Mouse (Mus musculus) frontal cortex, adult (tissue): Measurements from ENCODE around the gene Ttc13.
A peak's percentile ranks its signal among the peaks of the same experiment; 100 is the strongest.

ENCODE experiments used
- ATAC-seq: cut with Nextera tagmentation; 2 replicates; pipeline ENCODE4 v1.9.2; 2017; ENCODE audit warnings: mild to moderate bottlenecking, moderate library complexity, mixed read lengths; ENCODE audit not compliant: low TSS enrichment

Gene Ttc13

DNA sequence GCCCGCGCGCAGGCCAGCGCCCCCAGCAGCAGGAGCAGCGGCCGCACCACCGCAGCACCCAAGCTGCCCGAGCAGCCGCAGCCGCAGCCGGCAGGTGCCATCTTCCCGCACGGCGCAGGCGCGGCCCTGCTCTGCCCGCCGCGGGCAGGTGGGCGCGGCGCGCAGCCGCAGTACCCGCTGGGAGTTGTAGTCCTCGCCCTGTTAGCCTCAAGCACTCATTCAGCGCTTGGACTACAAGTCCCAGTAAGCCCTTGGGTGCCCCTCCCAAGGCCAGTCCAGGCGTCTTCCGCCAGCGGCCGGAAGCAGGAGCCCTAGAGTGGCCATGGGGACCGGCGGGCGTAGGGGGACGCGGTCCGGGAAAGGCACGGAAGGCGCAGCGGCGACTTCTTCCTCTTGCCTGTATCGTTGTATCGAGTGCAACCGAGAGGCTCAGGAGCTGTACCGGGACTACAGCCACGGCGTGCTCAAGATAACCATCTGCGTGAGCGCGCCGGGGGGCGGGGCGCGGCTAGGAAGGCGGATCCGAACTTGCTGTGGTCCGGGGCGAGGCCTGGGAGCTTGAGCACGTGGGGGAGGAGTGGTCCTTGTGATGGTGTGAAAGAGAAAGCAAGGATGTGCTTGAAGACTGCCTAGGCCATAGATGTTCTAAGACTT lies at the start of gene Ttc13, which contains the start of gene Arv1:
Gene Ttc13, minus strand, starts transcription at position 122 of the 654 bp plus-strand sequence.
Gene Arv1, plus strand, starts transcription at position 278 of the 654 bp plus-strand sequence.
- peak; percentile 99 for ATAC-seq

GRCm38 (mm10) chr8:124763061-124763460 lies 41.3 kb upstream of the Ttc13 start:
- ATAC-seq = no peak

DNA sequence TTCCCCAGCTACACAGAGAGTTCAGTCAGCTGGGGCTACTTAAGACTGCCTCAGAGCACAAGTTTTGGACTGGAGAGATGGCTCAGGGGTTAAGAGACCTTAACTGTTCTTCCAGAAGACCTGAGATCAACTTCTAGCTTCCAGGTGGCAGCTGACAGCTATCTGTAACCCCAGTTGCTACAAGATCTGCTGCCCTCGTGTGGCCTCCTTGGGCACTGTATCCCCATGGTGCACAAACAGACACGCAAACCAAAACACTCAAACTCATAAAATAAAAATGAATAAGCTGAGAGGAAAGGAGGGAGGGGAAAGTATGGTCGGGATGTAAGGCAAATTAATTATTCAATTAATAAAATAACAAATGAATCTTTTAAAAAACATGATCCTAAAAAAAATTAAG lies 36.8 kb upstream of the Ttc13 start:
- no peak for ATAC-seq

DNA sequence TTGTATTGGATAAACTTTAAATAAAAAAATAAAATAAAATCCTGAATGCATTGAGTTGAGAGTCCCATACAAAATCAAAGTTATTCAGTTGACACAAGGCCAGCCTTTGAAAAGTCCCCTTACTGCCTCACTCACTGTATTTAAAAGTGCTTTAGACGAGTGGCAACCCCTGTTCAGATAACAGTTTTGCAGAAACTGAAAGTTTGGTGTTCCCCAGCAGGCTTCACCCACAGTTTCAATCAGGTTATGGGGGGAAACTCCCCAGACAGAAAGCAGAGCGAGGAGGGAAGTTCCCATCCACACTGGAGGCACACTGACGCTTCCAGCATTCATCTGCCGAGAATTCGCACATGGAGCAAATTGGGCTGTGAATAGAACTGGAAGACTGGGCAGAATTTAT lies 34.8 kb upstream of the Ttc13 start:
- ATAC-seq = no peak

DNA sequence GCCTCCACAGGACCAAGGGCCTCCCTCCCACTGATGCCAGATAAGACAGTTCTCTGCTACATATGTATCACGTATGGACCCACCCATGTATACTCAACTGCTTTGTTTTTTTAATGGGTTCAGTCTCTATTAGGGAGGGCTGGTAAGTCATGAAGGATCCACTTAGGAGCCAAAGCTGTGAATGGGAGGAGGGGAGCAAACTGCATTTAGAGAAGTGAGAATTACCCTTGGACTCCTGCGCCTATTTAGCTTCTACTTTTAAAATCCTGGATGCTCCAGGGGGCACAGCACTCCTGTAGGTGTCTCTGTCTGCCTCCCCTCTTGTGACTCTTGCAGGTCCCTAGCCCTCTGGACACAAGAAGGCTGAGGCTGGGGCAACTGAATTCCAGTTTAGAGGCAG lies 34.4 kb upstream of the Ttc13 start:
- no peak for ATAC-seq

GRCm38 (mm10) chr8:124755481-124755880 lies 33.7 kb upstream of the Ttc13 start:
- ATAC-seq = no peak

DNA sequence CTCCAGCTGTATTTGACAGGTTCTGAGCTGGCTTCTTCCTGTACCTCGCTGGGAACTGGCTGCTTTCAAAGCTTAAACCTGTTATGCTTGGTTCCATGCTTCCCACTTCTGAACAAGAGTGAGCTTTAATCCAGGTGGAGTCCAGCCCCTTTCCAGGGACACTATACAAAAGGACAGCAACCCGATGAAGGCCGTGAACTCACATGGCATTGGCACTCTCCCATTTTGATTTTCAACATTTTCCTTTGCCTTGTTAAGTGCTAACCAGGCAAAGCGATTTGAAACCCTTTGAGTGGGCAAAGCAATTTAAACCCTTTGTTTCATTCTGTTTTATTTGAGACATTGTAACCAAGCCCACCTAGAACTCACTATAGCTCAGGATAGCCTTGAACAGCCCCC lies 33.0 kb upstream of the Ttc13 start:
- no peak for ATAC-seq

- ATAC-seq = peak; percentile 27; the same call in 1 of the 2 replicates
Observed at GRCm38 (mm10) chr8:124754101-124754791, 32.5 kb upstream of the Ttc13 start.

DNA sequence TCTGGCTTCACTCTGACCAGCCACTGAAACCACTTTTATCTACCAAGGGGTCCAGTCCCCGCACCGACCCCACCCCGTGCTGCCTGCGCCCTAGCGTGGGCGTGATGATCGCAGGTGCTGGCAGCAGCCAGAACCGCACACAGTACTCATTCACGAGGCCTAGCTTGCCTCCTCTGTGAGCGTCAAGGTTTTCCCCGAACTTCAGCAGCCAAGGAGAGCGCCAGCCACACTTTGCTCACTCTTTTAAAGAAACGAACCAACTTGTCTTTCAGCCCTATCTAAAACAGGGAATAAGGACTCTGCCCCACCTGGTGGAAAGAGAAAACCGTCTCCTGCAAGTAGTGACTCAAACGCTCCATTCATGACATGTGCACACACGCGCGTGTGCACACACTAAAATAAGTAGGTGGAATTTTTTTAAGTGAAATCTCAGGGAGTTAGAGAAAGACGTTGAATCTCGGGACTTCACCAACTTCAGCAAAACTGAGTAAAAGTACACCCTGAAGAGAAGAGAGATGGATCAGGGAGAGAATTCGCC lies 30.6 kb upstream of the Ttc13 start:
- no peak for ATAC-seq

GRCm38 (mm10) chr8:124751709-124752173 lies 30.0 kb upstream of the Ttc13 start, which contains the start of gene Fam89a:
TSS of gene Fam89a (minus strand) at chr8:124751832.
- ATAC-seq = no peak

DNA sequence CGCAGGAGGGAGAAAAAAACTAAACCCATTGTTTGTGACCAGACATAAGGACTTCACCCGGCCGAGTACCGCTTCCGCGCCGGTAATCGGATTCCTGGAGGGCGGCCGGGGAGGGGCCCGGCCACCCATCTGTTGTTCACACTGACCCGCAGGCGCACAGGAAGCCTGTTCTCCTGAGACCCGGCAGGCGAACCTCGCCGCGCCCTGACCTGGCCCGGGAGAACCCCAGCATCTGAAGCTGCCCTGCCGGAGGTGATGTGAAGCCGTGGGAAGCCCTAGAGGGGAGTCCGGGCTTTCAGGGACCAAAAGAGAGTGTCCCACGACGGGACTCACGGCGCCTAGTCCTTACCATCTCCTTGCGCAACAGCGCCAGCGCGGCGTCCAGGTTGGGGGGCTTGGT lies 29.4 kb upstream of the Ttc13 start:
- no peak for ATAC-seq

DNA sequence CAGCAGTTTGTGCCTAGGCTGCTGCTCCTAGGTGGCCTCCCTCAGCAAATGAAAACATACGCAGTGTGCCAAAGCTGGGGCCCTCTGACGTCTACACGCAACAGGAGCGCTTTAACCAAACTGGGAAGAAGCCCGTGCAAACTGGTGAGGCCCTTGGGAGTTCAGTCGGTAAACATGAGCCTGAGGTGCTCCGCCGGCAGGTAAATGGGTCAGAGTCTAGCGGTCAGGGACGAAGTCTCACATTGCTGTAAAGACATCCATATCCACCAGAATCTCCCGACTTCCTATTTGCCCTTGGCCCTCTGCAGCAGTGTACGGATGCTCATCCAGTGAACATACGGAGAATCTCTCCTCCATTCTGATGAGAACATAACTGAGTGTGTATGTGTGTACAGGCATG lies 24.9 kb upstream of the Ttc13 start:
- no peak for ATAC-seq

DNA sequence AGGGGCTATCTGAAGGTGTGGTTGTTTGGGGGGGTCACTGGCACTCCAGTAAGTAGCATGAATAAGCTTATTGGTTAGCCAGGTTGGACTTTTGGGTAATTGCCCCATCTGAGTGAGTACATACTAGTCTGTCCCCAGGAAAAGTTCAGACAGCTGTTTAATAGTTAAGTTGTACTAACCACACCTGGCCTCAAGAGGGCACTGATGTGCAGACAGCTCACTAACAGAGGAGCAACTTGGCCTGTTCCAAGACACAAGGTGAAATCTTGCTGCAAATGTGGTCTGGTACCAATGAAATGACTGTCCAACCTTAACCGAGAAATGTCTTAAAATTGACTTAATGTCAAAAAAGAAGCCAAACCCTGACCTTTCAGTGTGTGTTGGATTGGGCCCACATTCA lies 17.5 kb upstream of the Ttc13 start:
- no peak for ATAC-seq

DNA sequence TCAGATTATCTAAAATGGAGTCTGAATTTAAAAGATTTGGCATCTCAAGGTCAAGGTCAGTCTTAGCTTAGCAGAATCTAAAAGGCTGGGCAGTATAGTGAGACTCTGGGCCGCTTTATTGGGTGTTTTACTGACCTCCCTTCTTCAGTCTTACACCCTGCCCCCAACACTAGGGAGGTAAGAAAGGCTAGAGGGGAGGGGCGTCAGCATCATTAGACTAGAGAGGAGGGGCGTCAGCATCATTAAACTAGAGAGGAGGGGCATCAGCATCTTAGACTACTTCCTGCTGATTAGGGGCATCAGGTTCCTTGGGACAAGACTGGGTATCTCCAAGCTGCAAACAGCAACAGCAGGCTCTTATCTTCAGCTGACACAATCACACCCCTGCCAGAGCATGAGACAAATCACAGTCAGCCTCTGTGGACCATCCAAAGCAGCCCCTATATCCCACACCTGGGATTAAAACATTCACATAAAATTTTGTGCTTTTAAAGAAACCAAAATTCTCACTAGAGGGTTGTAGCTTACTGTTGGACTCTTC lies 13.7 kb upstream of the Ttc13 start:
- no peak for ATAC-seq

DNA sequence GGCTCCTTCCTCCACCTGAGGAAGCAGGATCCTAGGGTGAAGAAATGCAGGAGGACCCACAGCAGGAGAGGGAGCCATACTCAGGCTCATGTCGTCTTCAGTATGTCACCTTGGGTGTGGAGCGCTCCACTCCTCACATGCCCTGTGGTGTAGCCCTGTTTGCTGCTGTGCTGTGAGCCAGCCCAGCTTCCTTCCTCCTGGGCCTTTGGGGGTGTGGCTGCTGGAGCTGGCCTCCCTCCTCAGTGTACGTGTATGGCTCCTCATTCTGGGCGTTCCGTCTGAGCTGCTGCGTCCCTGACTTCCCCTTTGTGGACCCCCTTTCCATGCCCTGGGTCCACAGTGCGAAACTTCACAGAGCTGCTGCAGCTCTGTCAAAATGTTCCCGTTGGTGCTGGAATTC lies 11.0 kb upstream of the Ttc13 start:
- ATAC-seq = no peak

DNA sequence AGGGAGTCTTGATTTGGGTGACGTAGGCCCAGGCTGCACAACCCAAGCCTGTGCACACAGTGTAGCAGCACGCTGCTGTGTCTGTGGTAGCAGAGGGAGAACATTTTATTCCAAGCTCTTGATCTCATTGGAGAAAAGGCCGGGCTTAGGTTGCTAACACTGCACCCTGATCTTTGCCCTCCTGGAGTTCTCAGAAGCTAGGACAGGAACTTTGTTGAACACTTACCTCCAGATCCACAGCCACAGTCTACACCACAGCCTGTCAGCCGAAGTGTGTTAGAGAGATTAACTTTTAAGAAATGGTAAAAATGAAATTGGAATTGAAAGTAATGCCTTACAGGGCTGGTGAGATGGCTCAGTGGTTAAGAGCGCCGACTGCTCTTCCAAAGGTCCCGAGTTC lies 2.5 kb upstream of the Ttc13 start:
- ATAC-seq = no peak

GRCm38 (mm10) chr8:124720938-124721861 lies 583 bp downstream of the Ttc13 start:
- ATAC-seq = peak; percentile 49

DNA sequence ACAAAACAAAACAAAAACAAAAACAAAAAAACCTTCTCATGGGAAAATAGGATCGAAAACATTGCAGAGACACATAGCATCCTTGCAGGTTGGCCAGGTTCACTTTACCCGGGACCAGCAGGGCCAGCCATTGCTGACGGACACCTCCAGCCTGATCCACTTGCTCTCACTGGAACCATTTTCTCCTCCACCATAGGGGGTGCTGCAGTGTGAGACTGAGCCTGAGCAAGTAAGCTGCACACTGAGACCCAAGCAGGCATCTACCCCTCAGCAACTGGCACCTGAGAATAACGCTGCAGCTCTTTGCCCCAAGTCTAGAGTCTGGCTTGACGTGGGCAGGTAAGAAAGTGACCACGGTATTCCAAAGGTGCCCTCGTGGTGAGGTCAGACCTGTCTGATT lies 1.6 kb downstream of the Ttc13 start:
- ATAC-seq = no peak

GRCm38 (mm10) chr8:124715736-124716135 lies 6.0 kb downstream of the Ttc13 start:
- ATAC-seq = no peak

DNA sequence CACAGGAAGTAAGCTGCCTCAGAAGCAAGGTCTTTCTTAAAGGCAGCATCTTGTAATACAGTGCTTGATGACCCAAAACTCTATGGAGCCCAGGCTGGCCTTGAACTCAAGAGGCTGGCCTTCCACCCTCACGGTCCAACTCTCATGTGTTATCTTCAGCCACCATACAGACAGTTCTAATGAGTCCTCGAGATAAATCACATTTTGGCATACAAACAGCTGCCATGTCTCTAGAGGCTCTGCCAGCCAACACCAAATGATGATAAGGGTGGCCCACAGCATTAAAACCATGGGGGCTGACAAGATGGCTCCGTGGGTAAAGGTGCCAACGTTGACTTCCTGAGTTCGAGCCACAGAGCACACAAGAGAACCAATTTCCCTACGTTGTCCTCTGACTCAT lies 8.6 kb downstream of the Ttc13 start:
- ATAC-seq = no peak

DNA sequence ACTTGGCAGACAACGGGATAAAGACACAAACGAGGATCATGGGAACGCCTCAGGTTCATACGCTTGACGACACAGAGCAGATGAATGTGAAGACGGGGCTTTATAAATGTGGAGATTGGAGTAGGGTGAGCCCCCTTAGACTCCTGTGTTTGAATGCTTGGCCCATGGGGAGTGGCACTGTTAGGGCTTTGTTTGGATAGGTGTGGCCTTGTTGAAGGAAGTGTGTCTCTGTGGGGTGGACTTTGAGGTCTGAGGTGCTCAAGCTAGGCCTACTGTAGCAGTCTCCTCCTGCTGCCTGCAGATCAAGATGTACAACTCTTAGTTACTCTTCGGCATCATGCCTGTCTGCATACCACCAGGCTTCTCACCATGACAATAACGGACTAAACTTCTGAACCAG lies 16.0 kb downstream of the Ttc13 start:
- ATAC-seq = no peak

GRCm38 (mm10) chr8:124704376-124704775 lies 17.4 kb downstream of the Ttc13 start:
- ATAC-seq = no peak
